Mouse (Mus musculus) layer of hippocampus, postnatal 10 days (tissue): ENCODE data around the gene Fam151b. TPM values are rescaled to one million over a fixed set of nuclear protein-coding genes. Genes with fewer than 3 reads are reported as not detected.

Experiments
- DNase-seq, 2 experiments: peaks; one replicate each; pipeline ENCODE4 v3.0.0; 2021; ENCODE audit warnings: low spot score in 2 of 2
- total RNA-seq, 2 experiments: library from RNA; stranded (reverse); gene quantifications; 2 replicates each; pipeline ENCODE4 v1.2.3; 2021

Fam151b gene
- total RNA-seq, 2 experiments from 2014 or later = 8.6 to 10.1 TPM

GRCm38 (mm10) chr13:92423711-92424110 is 60.1 kb downstream of the Fam151b start:
- DNase-seq = no peak

GRCm38 (mm10) chr13:92419630-92420029 is 64.2 kb downstream of the Fam151b start:
- DNase-seq = no peak

GRCm38 (mm10) chr13:92410486-92410885 is 73.3 kb downstream of the Fam151b start:
- DNase-seq = no peak

- no peak for DNase-seq
Observed at GRCm38 (mm10) chr13:92403496-92403895, 80.3 kb downstream of the Fam151b start.

- DNase-seq = no peak
Observed at GRCm38 (mm10) chr13:92402063-92402462, 81.8 kb downstream of the Fam151b start.

Other genes with a start within 250 kb of the Fam151b start
- gene Gm20379, start 178.0 kb downstream of the Fam151b start, total RNA-seq = not detected
- gene Dhfr, start 129.3 kb downstream of the Fam151b start, total RNA-seq = 1 to 10 TPM; 2.0 to 2.1 TPM
- gene Msh3, start 129.0 kb downstream of the Fam151b start, total RNA-seq = 10 to 100 TPM; 29.4 to 30.9 TPM
- 10 to 100 TPM; 11.2 to 13.3 TPM for gene Ankrd34b, start 58.1 kb downstream of the Fam151b start, total RNA-seq
- 10 to 100 TPM; 24.9 to 29.5 TPM for gene Zfyve16, start 46.9 kb upstream of the Fam151b start, total RNA-seq
- gene Spz1, start 92.2 kb upstream of the Fam151b start, total RNA-seq = not detected
- gene Serinc5, start 127.1 kb upstream of the Fam151b start, total RNA-seq = 10 to 100 TPM; 62.1 to 63.3 TPM